Mouse (Mus musculus): ENCODE measurements at regions not wholly inside any gene's neighbourhood (a gene's known extent, or its start where the extent isn't known, plus 50 kb on each side); places are given as distances from the start of the nearest gene placed in this dataset.
A peak's percentile ranks its signal among the peaks of the same experiment; 100 is the strongest.

GRCm38 (mm10) chr9:120866709-120867108 is 62.3 kb upstream of the Ctnnb1 start:
- DNase-seq, result peak; percentile 53 to 58

GRCm38 (mm10) chr9:120867861-120868260 is 61.2 kb upstream of the Ctnnb1 start:
- DNase-seq, result no peak

- no peak for DNase-seq
These were observed 60.7 kb upstream of the Ctnnb1 start for GRCm38 (mm10) chr9:120868330-120868729.

- peak; percentile 58 to 78 for DNase-seq
These were observed 59.5 kb upstream of the Ctnnb1 start for GRCm38 (mm10) chr9:120869432-120870081.

- DNase-seq, result peak; percentile 43 to 49
These were observed 55.7 kb upstream of the Ctnnb1 start for GRCm38 (mm10) chr9:120873293-120873692.

GRCm38 (mm10) chr9:120874416-120874976 is 54.5 kb upstream of the Ctnnb1 start:
- no peak for DNase-seq

- DNase-seq, result no peak
These were observed 51.9 kb upstream of the Ctnnb1 start for GRCm38 (mm10) chr9:120877101-120877500.

Data from cerebellum, postnatal 14 days (tissue).